In the genomic region with DNA sequence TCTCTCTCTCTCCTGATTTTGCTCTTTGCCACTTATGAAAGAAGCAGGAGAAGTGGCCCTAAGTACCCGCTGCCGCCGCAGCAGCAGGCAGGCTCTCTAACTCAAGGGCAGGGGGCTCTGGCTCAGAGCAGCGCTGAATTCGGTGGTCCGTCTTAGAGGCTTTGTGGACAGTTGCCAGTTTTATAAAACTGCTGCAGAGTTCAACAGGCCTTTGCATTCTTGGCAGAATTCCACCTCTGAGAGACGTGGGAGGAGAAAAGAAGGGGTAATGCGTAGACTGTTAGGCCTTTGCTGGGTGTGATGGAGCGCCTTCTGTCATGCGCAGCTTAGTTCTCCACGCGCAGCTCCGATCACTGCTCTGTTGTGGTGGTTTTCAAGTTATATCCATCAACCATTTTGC, we compare ENCODE assay signal across 9 mouse cellular contexts.
DNase-seq lines count a peak whose midpoint lies in the region; ATAC-seq lines count a peak whose summit lies in the region.
"Had no signal": no experiment of that assay in that cellular context is flagged by ENCODE, and none has a peak within 500 bp of the region (broad histone marks: within the 10 kb centered on the region; RNA-seq: fewer than 3 reads in every experiment).

No protein-coding gene starts in this region.

- H3K4me2 ChIP-seq in forebrain, embryonic 16.5 days (ENCODE audit: low read length) = peak overlapping the region; percentile 48
- H3K4me2 ChIP-seq in hindbrain, embryonic 16.5 days (ENCODE audit: low read length) = peak overlapping the region; percentile 49
- H3K4me2 ChIP-seq in stomach, embryonic 16.5 days (ENCODE audit: low read depth, low read length) = peak overlapping the region; percentile 50
- H3K4me2 ChIP-seq: liver, embryonic 13.5 days had no signal

- H3K4me1 ChIP-seq in forebrain, embryonic 16.5 days (replicated peaks; ENCODE audit: control insufficient read depth, insufficient read depth, low read length) = peaks cover 5% of the 10 kb centered on the region; the same call in 1 of the 2 replicates
- peaks cover 3% of the 10 kb centered on the region; the same call in 1 of the 2 replicates for H3K4me1 ChIP-seq in hindbrain, embryonic 16.5 days (ENCODE audit: control insufficient read depth, insufficient read depth, low read depth, low read length)
- no peaks in the 10 kb centered on the region; the same call in none of the 2 replicates for H3K4me1 ChIP-seq in stomach, embryonic 16.5 days (ENCODE audit: control insufficient read depth, insufficient read depth, low read length)
- H3K4me1 ChIP-seq: liver, embryonic 13.5 days had no signal

- H3K9me3 ChIP-seq in forebrain, embryonic 16.5 days (ENCODE audit: control insufficient read depth, low read length) = no peaks in the 10 kb centered on the region
- H3K9me3 ChIP-seq in hindbrain, embryonic 16.5 days (ENCODE audit: control insufficient read depth, low read length) = no peaks in the 10 kb centered on the region
- H3K9me3 ChIP-seq in stomach, embryonic 16.5 days (replicated peaks; ENCODE audit: control insufficient read depth, low read length) = no peaks in the 10 kb centered on the region
- H3K9me3 ChIP-seq: liver, embryonic 13.5 days had no signal

- 11% methylated on average over 13 of the region's 13 CpGs for WGBS in forebrain, embryonic 16.5 days
- WGBS in hindbrain, embryonic 16.5 days = 28% methylated on average over 13 of the region's 13 CpGs
- 31% methylated on average over 13 of the region's 13 CpGs for whole genome bisulfite sequencing in stomach, embryonic 16.5 days

- DNase-seq in cerebellum, postnatal 25 days = peak; percentile 2 to 5
- DNase-seq in cerebellum, adult 8-10 months = no peak
- peak; percentile 7 for DNase-seq in 3134 (ENCODE audit: extremely low read depth, insufficient read length, low spot score)
- DNase-seq in lung, postnatal 10 days = peak; percentile 76
- DNase-seq: liver, embryonic 13.5 days had no signal

- no peak overlapping the region for H3K27ac ChIP-seq in forebrain, embryonic 16.5 days (ENCODE audit: low read length)
- H3K27ac ChIP-seq in hindbrain, embryonic 16.5 days (ENCODE audit: low read depth, low read length) = peak overlapping the region; percentile 29; the same call in 1 of the 2 replicates
- peak overlapping the region; percentile 78 for H3K27ac ChIP-seq in stomach, embryonic 16.5 days (ENCODE audit: low read length)
- H3K27ac ChIP-seq: liver, embryonic 13.5 days had no signal

- peak overlapping the region; percentile 32 for H3K4me3 ChIP-seq in forebrain, embryonic 16.5 days (replicated peaks; ENCODE audit: low read length)
- peak overlapping the region; percentile 28 for H3K4me3 ChIP-seq in hindbrain, embryonic 16.5 days (ENCODE audit: low read length)
- H3K4me3 ChIP-seq in stomach, embryonic 16.5 days (replicated peaks; ENCODE audit: low read length) = no peak overlapping the region; the same call in 1 of the 2 replicates
- H3K4me3 ChIP-seq: liver, embryonic 13.5 days had no signal

- ATAC-seq in forebrain, embryonic 16.5 days = peak; percentile 96
- peak; percentile 91 for ATAC-seq in hindbrain, embryonic 16.5 days
- peak; percentile 86 for ATAC-seq in stomach, embryonic 16.5 days (ENCODE audit: insufficient read depth, low FRiP score)
- ATAC-seq in granulocyte monocyte progenitor cell, adult 5-6 weeks (replicated peaks; ENCODE audit: poor library complexity, severe bottlenecking) = no peak

- peak overlapping the region; percentile 26 for H3K9ac ChIP-seq in forebrain, embryonic 16.5 days (replicated peaks; ENCODE audit: low read depth, low read length)
- no peak overlapping the region for H3K9ac ChIP-seq in hindbrain, embryonic 16.5 days (ENCODE audit: low read depth, low read length)
- H3K9ac ChIP-seq in stomach, embryonic 16.5 days (ENCODE audit: low read length) = peak overlapping the region; percentile 60; the same call in 1 of the 2 replicates
- H3K9ac ChIP-seq: liver, embryonic 13.5 days had no signal

- H3K36me3 ChIP-seq in forebrain, embryonic 16.5 days (ENCODE audit: control insufficient read depth, insufficient read depth) = no peaks in the 10 kb centered on the region
- no peaks in the 10 kb centered on the region for H3K36me3 ChIP-seq in hindbrain, embryonic 16.5 days (ENCODE audit: control insufficient read depth, insufficient read depth, low read length)
- no peaks in the 10 kb centered on the region for H3K36me3 ChIP-seq in stomach, embryonic 16.5 days (ENCODE audit: control insufficient read depth, insufficient read depth, low read length)
- H3K36me3 ChIP-seq: liver, embryonic 13.5 days had no signal

- H3K27me3 ChIP-seq in forebrain, embryonic 16.5 days (replicated peaks; ENCODE audit: control insufficient read depth, insufficient read depth, low read length) = no peaks in the 10 kb centered on the region
- no peaks in the 10 kb centered on the region for H3K27me3 ChIP-seq in hindbrain, embryonic 16.5 days (replicated peaks; ENCODE audit: control insufficient read depth, insufficient read depth, low read length)
- no peaks in the 10 kb centered on the region for H3K27me3 ChIP-seq in stomach, embryonic 16.5 days (ENCODE audit: control insufficient read depth, insufficient read depth, low read length)
- H3K27me3 ChIP-seq: liver, embryonic 13.5 days had no signal
